Mouse (Mus musculus) cerebellum, adult 2 months (tissue): ENCODE measurements around the gene Tbc1d32.

ENCODE experiments used
- CTCF ChIP-seq: fragments of 200-500 bp; IDR thresholded peaks from 2 replicates; pipeline ENCODE4 v1.5.1; 2011; ENCODE audit warnings: low read depth, mild to moderate bottlenecking, control low read depth, low read length, moderate library complexity, borderline replicate concordance; ENCODE audit not compliant: insufficient read depth
- POLR2A ChIP-seq: fragments of 200-500 bp; IDR thresholded peaks from 2 replicates; pipeline ENCODE4 v1.6.1; 2011; ENCODE audit warnings: low read length, control low read depth, borderline replicate concordance; ENCODE audit not compliant: insufficient read depth

- TF ChIP-seq CTCF = no peak
- TF ChIP-seq POLR2A = no peak
Observed at GRCm38 (mm10) chr10:56199902-56200301, 28.6 kb downstream of the Tbc1d32 start.
